Mouse (Mus musculus): Measurements from ENCODE around the gene Vmn2r23. TPM values are rescaled to one million over a fixed set of nuclear protein-coding genes. Genes with fewer than 3 reads are reported as not detected.
"Not testable (repeated sequence)": the region's sequence is repeated elsewhere in the genome, so short reads cannot be mapped to it uniquely, and the experiment has no call there.

Vmn2r23 gene
- not detected in 2 replicates for polyA plus RNA-seq (2015; fragmentation: Nextera tagmentation; extraction: Ambion mirVana)

DNA sequence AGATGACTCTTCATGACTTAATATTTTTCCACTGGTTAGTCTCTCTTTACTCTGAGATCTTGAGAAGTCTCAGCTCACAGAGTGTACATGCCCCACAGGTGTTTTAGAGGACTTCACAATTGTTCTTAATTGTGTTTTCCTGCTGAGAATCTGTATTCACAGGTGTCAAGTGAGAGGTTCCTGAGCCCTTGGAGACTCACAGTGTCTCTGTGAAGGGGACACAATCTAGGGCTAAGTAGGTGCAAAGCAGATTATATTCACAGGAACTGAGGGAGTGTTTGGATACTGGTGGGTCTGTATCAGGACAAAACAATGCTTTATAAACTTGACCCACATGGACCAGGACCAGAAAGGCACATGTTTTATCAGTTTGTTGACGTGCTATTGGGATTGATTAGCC, at the start of gene Vmn2r23:
Vmn2r23 (plus strand) TSS at position 301 of the 400 bp plus-strand sequence.
- H3K9me3 ChIP-seq, result no peaks in the 10 kb centered on the region
- no peak within 1 kb of the TSS for H3K4me2 ChIP-seq (replicated peaks)
- no peak for ATAC-seq (ENCODE audit: low FRiP score, low read depth)
- H3K36me3 ChIP-seq, result no peaks in the 10 kb centered on the region
- no peak within 1 kb of the TSS for H3K4me3 ChIP-seq
- H3K4me1 ChIP-seq, result no peaks in the 10 kb centered on the region
- no peak within 1 kb of the TSS for H3K9ac ChIP-seq
- 59% methylated on average over 1 of the region's 1 CpGs for WGBS
- H3K27ac ChIP-seq, result no peak within 1 kb of the TSS
- H3K27me3 ChIP-seq, result no peaks in the 10 kb centered on the region

DNA sequence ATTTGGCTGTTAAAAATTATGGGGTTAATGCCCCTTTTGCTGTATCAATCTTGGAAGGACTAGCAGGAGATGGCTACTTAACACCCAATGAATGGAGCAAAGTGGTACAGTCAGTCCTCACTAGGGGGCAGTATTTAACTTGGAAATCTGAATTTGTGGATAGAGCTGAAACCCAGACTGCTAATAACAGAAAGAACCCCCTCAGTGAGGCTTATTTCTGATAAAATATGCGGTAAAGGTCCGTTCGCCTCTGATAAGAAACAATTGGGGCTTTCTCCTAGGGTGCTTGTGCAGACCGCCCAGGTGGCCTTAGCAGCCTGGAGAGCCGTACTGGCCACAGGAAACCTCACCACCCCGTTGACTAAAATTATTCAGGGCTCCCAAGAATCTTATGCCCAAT, 45.4 kb upstream of the Vmn2r23 start:
- Histone ChIP-seq H3K36me3 (no peaks in the 10 kb centered on the region), H3K27me3 (no peaks in the 10 kb centered on the region), H3K4me2 (replicated peaks) (no peak overlapping the region), H3K9ac (no peak overlapping the region), H3K4me3 (no peak overlapping the region), H3K4me1 (no peaks in the 10 kb centered on the region), H3K9me3 (no peaks in the 10 kb centered on the region), H3K27ac (no peak overlapping the region)
- WGBS, result 66% methylated on average over 6 of the region's 6 CpGs
- no peak for ATAC-seq (ENCODE audit: low FRiP score, low read depth)

- not testable (repeated sequence) for H3K36me3 ChIP-seq; H3K9me3 ChIP-seq; H3K4me1 ChIP-seq; H3K4me3 ChIP-seq; H3K4me2 ChIP-seq (replicated peaks); H3K9ac ChIP-seq; H3K27me3 ChIP-seq; ATAC-seq (ENCODE audit: low FRiP score, low read depth); H3K27ac ChIP-seq
- WGBS, result 52% methylated on average over 1 of the region's 1 CpGs
Measured at GRCm38 (mm10) chr6:123696639-123697038, 5.8 kb upstream of the Vmn2r23 start.

DNA sequence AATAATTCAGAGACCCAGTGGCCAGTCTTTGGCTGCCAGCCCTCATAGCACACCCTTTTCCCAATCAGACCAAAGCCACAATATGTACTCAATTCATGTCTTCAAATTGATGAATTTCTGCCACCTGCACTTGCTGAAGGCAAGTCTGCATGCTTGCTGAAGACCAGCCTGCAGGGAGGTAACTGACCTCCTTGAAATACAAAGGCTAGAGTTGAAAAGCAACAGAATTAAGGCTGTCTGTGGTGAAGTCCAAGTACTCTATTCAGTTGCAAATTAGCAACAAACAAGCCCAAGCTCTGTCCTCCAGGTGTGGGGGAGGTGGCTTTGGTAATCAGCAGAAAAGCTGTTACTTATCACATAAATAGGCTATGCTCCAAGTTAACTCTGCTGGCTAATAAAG, 5.3 kb upstream of the Vmn2r23 start:
- ATAC-seq (ENCODE audit: low FRiP score, low read depth), result no peak
- no peaks in the 10 kb centered on the region for H3K27me3 ChIP-seq

GRCm38 (mm10) chr6:123770031-123770430, 67.6 kb downstream of the Vmn2r23 start:
- WGBS, result 83% methylated on average over 3 of the region's 3 CpGs
- no peaks in the 10 kb centered on the region for H3K9me3 ChIP-seq
- H3K36me3 ChIP-seq, result no peaks in the 10 kb centered on the region

More for the DNA sequence above, 5.3 kb upstream of the Vmn2r23 start:
- Histone ChIP-seq H3K36me3 (no peaks in the 10 kb centered on the region), H3K9ac (no peak overlapping the region), H3K4me1 (no peaks in the 10 kb centered on the region), H3K27ac (no peak overlapping the region), H3K9me3 (no peaks in the 10 kb centered on the region), H3K4me2 (replicated peaks) (no peak overlapping the region), H3K4me3 (no peak overlapping the region)

DNA sequence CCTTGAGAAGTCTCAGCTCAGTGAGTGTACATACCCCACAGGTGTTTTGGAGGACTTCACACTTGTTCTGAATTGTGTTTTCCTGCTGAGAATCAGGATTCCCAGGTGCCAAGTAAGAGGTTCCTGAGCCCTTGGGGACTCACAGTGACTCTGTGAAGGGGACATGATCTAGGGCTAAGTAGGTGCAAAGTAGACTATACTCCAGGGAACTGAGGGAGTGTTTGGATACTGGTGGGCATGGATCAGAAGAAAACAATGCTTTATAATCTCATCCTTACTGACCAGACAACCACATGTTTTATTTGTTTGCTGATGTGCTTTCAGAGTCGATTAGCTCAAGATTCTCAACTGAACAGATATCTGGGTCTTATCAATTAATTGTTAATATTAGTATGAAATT, 76.1 kb downstream of the Vmn2r23 start, which contains the start of gene Vmn2r24:
Vmn2r24 (plus strand) TSS at position 301 of the 400 bp plus-strand sequence.
- Histone ChIP-seq H3K36me3 (no peaks in the 10 kb centered on the region), H3K27ac (no peak within 1 kb of the TSS), H3K27me3 (no peaks in the 10 kb centered on the region), H3K4me2 (replicated peaks) (no peak within 1 kb of the TSS), H3K4me1 (no peaks in the 10 kb centered on the region), H3K4me3 (no peak within 1 kb of the TSS), H3K9ac (no peak within 1 kb of the TSS), H3K9me3 (no peaks in the 10 kb centered on the region)
- 82% methylated on average over 1 of the region's 1 CpGs for WGBS
- no peak for ATAC-seq (ENCODE audit: low FRiP score, low read depth)

More at GRCm38 (mm10) chr6:123770031-123770430, 67.6 kb downstream of the Vmn2r23 start:
- H3K27me3 ChIP-seq, result no peaks in the 10 kb centered on the region
- no peak overlapping the region for H3K9ac ChIP-seq
- no peaks in the 10 kb centered on the region for H3K4me1 ChIP-seq
- no peak overlapping the region for H3K4me2 ChIP-seq (replicated peaks)
- no peak overlapping the region for H3K27ac ChIP-seq
- no peak for ATAC-seq (ENCODE audit: low FRiP score, low read depth)
- H3K4me3 ChIP-seq, result no peak overlapping the region

DNA sequence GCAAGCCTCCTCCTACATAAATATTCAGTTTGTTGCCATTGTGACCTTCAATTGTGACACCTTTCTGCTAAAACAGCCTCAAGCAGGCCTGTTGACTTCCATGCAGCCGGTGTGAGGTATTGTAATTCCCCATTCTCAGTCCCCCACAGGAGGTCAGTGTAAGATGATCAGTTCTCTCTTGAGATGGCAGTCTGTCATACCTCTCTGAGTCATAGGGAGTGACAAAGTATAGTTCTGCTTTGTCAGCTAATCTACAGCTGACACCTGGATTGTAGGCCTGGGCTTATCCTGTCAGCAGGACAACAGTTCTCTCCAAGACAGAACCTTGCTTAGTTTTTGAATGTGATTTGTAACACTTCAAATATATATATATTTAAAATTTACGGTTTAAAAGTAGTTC, 82.4 kb downstream of the Vmn2r23 start:
- no peak for ATAC-seq (ENCODE audit: low FRiP score, low read depth)
- Histone ChIP-seq H3K36me3 (no peaks in the 10 kb centered on the region), H3K27ac (no peak overlapping the region), H3K4me2 (replicated peaks) (no peak overlapping the region), H3K4me1 (no peaks in the 10 kb centered on the region), H3K9ac (no peak overlapping the region), H3K27me3 (no peaks in the 10 kb centered on the region), H3K9me3 (no peaks in the 10 kb centered on the region), H3K4me3 (no peak overlapping the region)
- WGBS, result 68% methylated on average over 2 of the region's 2 CpGs

DNA sequence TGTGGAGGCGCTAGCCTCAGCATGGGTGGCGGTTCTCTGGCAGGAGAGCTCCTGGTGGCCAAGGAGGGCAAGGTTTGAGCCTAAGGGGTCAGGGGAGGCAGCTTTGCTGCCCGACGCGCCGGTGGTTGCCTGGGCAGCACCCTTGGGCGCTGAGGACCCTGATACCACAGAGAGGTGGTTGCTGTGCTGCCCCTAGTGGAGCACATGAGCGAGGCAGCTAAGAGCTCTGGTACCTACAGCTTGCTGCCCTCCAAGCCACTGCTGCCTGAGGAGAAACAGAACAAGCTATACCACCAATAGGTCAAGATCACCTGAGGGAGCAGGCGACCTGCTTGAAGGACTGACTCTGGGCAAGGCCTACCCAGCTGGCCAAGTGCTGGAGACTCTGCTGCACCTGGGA, 91.3 kb downstream of the Vmn2r23 start:
- no peak overlapping the region for H3K9ac ChIP-seq
- no peak overlapping the region for H3K4me3 ChIP-seq
- no peak for ATAC-seq (ENCODE audit: low FRiP score, low read depth)
- no peaks in the 10 kb centered on the region for H3K4me1 ChIP-seq
- no peaks in the 10 kb centered on the region for H3K36me3 ChIP-seq
- 33% methylated on average over 9 of the region's 9 CpGs for WGBS
- H3K27ac ChIP-seq, result no peak overlapping the region
- no peaks in the 10 kb centered on the region for H3K27me3 ChIP-seq
- H3K9me3 ChIP-seq, result no peaks in the 10 kb centered on the region
- no peak overlapping the region for H3K4me2 ChIP-seq (replicated peaks)

Other genes starting within 250 kb of the Vmn2r23 start
- not detected in 2 replicates for gene Vmn2r21, start 169.3 kb upstream of the Vmn2r23 start, polyA plus RNA-seq (2015; fragmentation: Nextera tagmentation; extraction: Ambion mirVana)
- not detected in 2 replicates for gene Vmn2r22, start 51.9 kb upstream of the Vmn2r23 start, polyA plus RNA-seq (2015; fragmentation: Nextera tagmentation; extraction: Ambion mirVana)
- gene Vmn2r24, start 76.2 kb downstream of the Vmn2r23 start, polyA plus RNA-seq (2015; fragmentation: Nextera tagmentation; extraction: Ambion mirVana), result not detected in 2 replicates
- gene Vmn2r25, start 150.8 kb downstream of the Vmn2r23 start, polyA plus RNA-seq (2015; fragmentation: Nextera tagmentation; extraction: Ambion mirVana), result not detected in 2 replicates